Mouse (Mus musculus) midbrain, embryonic 15.5 days (tissue): ENCODE results near the gene Cyp4a12b. TPM values are rescaled to one million over a fixed set of nuclear protein-coding genes. Genes with fewer than 3 reads are reported as not detected.
"Not testable (repeated sequence)": the region's sequence is repeated elsewhere in the genome, so short reads cannot be mapped to it uniquely, and the experiment has no call there.

Experiments
- ATAC-seq: fragments of 200-750 bp; cut with Nextera tagmentation; replicated peaks from 2 replicates; pipeline ENCODE4 v1.8.0; 2017; ENCODE audit warnings: moderate TSS enrichment
- H3K27ac ChIP-seq: fragments of 300-500 bp; sonication (generic); 2 replicates; pipeline ENCODE4 v1.5.1; 2015; ENCODE audit warnings: mild to moderate bottlenecking, inconsistent platforms
- H3K27me3 ChIP-seq: fragments of 300-500 bp; sonication (generic); replicated peaks from 2 replicates; pipeline ENCODE4 v1.6.1; 2015; ENCODE audit warnings: inconsistent platforms
- H3K36me3 ChIP-seq: fragments of 300-500 bp; sonication (generic); replicated peaks from 2 replicates; pipeline ENCODE4 v1.6.1; 2015; ENCODE audit warnings: inconsistent platforms
- H3K4me1 ChIP-seq: fragments of 300-500 bp; sonication (generic); 2 replicates; pipeline ENCODE4 v1.6.1; 2015; ENCODE audit warnings: inconsistent platforms
- H3K4me2 ChIP-seq: fragments of 300-500 bp; sonication (generic); 2 replicates; pipeline ENCODE4 v1.6.1; 2015; ENCODE audit warnings: inconsistent platforms, mild to moderate bottlenecking, moderate library complexity
- H3K4me3 ChIP-seq: fragments of 300-500 bp; sonication (generic); 2 replicates; pipeline ENCODE4 v1.5.1; 2015; ENCODE audit warnings: mild to moderate bottlenecking, inconsistent platforms
- H3K9ac ChIP-seq: fragments of 300-500 bp; sonication (generic); 2 replicates; pipeline ENCODE4 v1.6.1; 2015; ENCODE audit warnings: mild to moderate bottlenecking, inconsistent platforms
- H3K9me3 ChIP-seq: fragments of 300-500 bp; sonication (generic); 2 replicates; pipeline ENCODE4 v1.6.1; 2016; ENCODE audit warnings: inconsistent platforms
- WGBS: fragments of 180-500 bp; shearing (Covaris S2); methylation state at CpG from one replicate; pipeline ENCODE4 v1.1.7; 2015; ENCODE audit warnings: mixed read lengths; 5-methylcytosine and 5-hydroxymethylcytosine counted together
- polyA plus RNA-seq: library from polyadenylated mRNA; unstranded; fragments of >200 nt; fragmentation: Nextera tagmentation; extraction: Ambion mirVana; gene quantifications from 2 replicates; pipeline ENCODE4 v1.2.1, GENCODE M21; 2015

Gene Cyp4a12b
- not detected in 2 replicates for polyA plus RNA-seq

- H3K9me3 ChIP-seq, H3K4me2 ChIP-seq, H3K27ac ChIP-seq, H3K4me3 ChIP-seq, H3K9ac ChIP-seq, ATAC-seq, H3K36me3 ChIP-seq, H3K4me1 ChIP-seq, H3K27me3 ChIP-seq: not testable (repeated sequence)
Observed at GRCm38 (mm10) chr4:115411324-115411723, at the start of gene Cyp4a12b. Gene Cyp4a12b, plus strand, starts transcription at chr4:115411624.

- not testable (repeated sequence) for H3K4me2 ChIP-seq, H3K27ac ChIP-seq, H3K9me3 ChIP-seq, H3K36me3 ChIP-seq, ATAC-seq, H3K9ac ChIP-seq, H3K4me3 ChIP-seq, H3K4me1 ChIP-seq, H3K27me3 ChIP-seq
- 89% methylated on average over 3 of the region's 3 CpGs for WGBS
Observed at GRCm38 (mm10) chr4:115365624-115366023, 45.8 kb upstream of the Cyp4a12b start.

DNA sequence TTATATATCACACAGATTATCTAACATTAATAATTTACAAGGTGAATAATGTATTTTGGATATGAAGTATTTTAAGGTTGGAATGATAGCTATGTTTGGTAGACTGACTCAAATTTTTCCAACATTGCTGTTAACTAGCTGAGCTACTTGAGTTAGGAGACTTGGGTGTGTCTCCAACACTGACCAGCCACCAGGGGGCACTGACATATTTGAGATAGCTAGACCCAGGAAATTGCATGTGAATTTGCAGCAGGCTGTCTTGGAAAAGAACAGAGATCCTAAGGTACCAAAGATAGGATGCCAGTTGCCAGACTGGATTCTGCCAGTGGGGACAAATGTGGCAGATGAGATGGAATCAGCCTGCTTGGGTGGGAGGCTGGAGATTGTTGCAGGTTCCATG lies 43.4 kb upstream of the Cyp4a12b start:
- H3K4me2 ChIP-seq, H3K9me3 ChIP-seq, H3K9ac ChIP-seq, H3K36me3 ChIP-seq, H3K27me3 ChIP-seq, H3K27ac ChIP-seq, ATAC-seq, H3K4me3 ChIP-seq, H3K4me1 ChIP-seq: not testable (repeated sequence)

GRCm38 (mm10) chr4:115396256-115396655 lies 15.2 kb upstream of the Cyp4a12b start:
- whole genome bisulfite sequencing: 84% methylated on average over 2 of the region's 2 CpGs

DNA sequence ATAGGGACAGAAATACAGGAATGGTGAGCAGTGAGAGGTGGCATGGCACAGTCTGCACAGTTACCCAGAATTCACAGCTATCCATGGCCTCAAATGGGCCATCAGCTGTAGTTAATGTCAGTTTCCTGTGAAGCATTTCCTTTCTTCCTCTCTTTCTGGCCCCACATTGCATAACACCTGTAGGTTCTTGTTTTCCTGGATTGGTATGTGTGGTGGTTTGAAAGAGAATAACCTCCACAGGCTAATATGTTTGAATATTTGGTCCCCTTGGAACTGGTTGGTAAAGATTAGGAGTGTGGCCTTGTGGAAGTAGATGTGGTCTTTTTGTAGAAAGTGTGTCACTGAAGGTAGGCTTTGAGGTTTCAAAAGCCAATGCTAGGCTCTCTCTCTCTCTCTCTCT lies 14.5 kb upstream of the Cyp4a12b start:
- not testable (repeated sequence) for H3K9ac ChIP-seq, H3K4me3 ChIP-seq, ATAC-seq, H3K4me2 ChIP-seq, H3K9me3 ChIP-seq, H3K36me3 ChIP-seq, H3K27me3 ChIP-seq, H3K27ac ChIP-seq, H3K4me1 ChIP-seq

More at GRCm38 (mm10) chr4:115396256-115396655, 15.2 kb upstream of the Cyp4a12b start:
- not testable (repeated sequence) for H3K27ac ChIP-seq, H3K4me3 ChIP-seq, H3K27me3 ChIP-seq, ATAC-seq, H3K36me3 ChIP-seq, H3K9me3 ChIP-seq, H3K4me1 ChIP-seq, H3K4me2 ChIP-seq, H3K9ac ChIP-seq

- Histone ChIP-seq H3K4me2 (no peak overlapping the region), H3K4me3 (no peak overlapping the region), H3K27me3 (no peaks in the 10 kb centered on the region), H3K9me3 (no peaks in the 10 kb centered on the region), H3K4me1 (no peaks in the 10 kb centered on the region), H3K27ac (no peak overlapping the region), H3K36me3 (no peaks in the 10 kb centered on the region), H3K9ac (no peak overlapping the region)
- no peak for ATAC-seq
- 65% methylated on average over 3 of the region's 3 CpGs for WGBS
Observed at GRCm38 (mm10) chr4:115450577-115451137, 39.2 kb downstream of the Cyp4a12b start.

GRCm38 (mm10) chr4:115452304-115452703 lies 40.9 kb downstream of the Cyp4a12b start, which contains the start of gene Cyp4a30b:
Gene Cyp4a30b, plus strand, starts transcription at chr4:115452604.
- Histone ChIP-seq H3K9ac (no peak within 1 kb of the TSS), H3K36me3 (no peaks in the 10 kb centered on the region), H3K27me3 (no peaks in the 10 kb centered on the region), H3K4me1 (no peaks in the 10 kb centered on the region), H3K9me3 (no peaks in the 10 kb centered on the region), H3K4me3 (no peak within 1 kb of the TSS), H3K4me2 (no peak within 1 kb of the TSS), H3K27ac (no peak within 1 kb of the TSS)
- ATAC-seq: no peak
- WGBS: 80% methylated on average over 3 of the region's 3 CpGs

- H3K27ac ChIP-seq, H3K4me2 ChIP-seq, H3K4me3 ChIP-seq, H3K36me3 ChIP-seq, H3K4me1 ChIP-seq, ATAC-seq, H3K9ac ChIP-seq, H3K9me3 ChIP-seq, H3K27me3 ChIP-seq: not testable (repeated sequence)
- WGBS: 76% methylated on average over 3 of the region's 3 CpGs
Observed at GRCm38 (mm10) chr4:115473585-115473984, 62.2 kb downstream of the Cyp4a12b start.

DNA sequence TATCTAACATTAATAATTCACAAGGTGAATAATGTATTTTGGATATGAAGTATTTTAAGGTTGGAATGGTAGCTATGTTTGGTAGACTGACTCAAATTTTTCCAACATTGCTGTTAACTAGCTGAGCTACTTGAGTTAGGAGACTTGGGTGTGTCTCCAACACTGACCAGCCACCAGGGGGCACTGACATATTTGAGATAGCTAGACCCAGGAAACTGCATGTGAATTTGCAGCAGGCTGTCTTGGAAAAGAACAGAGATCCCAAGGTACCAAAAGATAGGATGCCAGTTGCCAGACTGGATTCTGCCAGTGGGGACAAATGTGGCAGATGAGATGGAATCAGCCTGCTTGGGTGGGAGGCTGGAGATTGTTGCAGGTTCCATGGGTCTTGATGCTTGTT lies 64.6 kb downstream of the Cyp4a12b start:
- not testable (repeated sequence) for H3K9ac ChIP-seq, ATAC-seq, H3K4me2 ChIP-seq

DNA sequence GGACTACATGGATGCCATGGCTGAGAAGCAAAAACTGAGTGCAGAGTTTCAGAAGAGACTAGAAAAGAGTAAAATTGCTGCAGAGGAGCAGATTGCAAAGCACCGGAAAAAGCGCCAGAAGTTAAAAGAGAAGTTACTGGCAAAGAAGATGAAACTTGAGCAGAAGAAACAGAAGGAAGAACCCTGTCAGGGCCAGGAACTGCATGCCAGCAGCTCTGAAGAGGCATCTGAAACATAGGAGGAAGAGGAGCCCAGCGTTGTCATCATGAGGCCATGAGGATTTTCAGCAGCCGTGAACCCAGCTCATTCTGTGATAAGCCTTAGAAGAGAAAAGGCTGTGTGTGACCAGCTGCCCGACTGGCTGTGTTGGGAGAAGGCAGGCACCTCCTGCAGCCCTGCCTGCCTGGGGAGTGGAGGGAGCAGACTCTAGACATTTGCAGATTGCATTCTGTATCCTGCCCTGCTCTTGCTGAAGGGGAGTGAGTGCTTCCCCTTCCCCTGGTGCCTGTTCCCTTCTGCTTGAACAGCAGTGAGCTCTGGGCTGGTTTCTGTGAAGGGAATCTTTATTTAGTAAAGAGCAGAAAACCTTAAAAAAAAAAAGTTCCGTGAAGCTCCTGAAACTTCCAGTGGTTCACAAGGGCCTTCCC lies 69.7 kb downstream of the Cyp4a12b start:
- Histone ChIP-seq H3K36me3 (no peaks in the 10 kb centered on the region), H3K4me3 (no peak overlapping the region), H3K27ac (no peak overlapping the region), H3K9ac (no peak overlapping the region), H3K9me3 (no peaks in the 10 kb centered on the region), H3K4me1 (no peaks in the 10 kb centered on the region), H3K4me2 (no peak overlapping the region), H3K27me3 (no peaks in the 10 kb centered on the region)
- ATAC-seq: no peak
- WGBS: 73% methylated on average over 6 of the region's 6 CpGs

More for the DNA sequence above, 64.6 kb downstream of the Cyp4a12b start:
- H3K27ac ChIP-seq, H3K4me1 ChIP-seq, H3K27me3 ChIP-seq, H3K36me3 ChIP-seq, H3K9me3 ChIP-seq, H3K4me3 ChIP-seq: not testable (repeated sequence)

Other genes with a start within 250 kb of the Cyp4a12b start
- gene Cyp4a29, start 169.5 kb upstream of the Cyp4a12b start, polyA plus RNA-seq: not detected in 2 replicates
- gene Cyp4a12a, start 112.6 kb upstream of the Cyp4a12b start, polyA plus RNA-seq: not detected in 2 replicates
- gene Cyp4a30b, start 41.0 kb downstream of the Cyp4a12b start, polyA plus RNA-seq: not detected in 2 replicates
- not detected in 2 replicates for gene Cyp4a14, start 84.5 kb downstream of the Cyp4a12b start, polyA plus RNA-seq
- not detected in 2 replicates for gene Cyp4a10, start 106.6 kb downstream of the Cyp4a12b start, polyA plus RNA-seq
- gene Cyp4a31, start 152.0 kb downstream of the Cyp4a12b start, polyA plus RNA-seq: not detected in 2 replicates
- not detected in 2 replicates for gene Cyp4a32, start 189.3 kb downstream of the Cyp4a12b start, polyA plus RNA-seq
- gene Cyp4b1, start 236.1 kb downstream of the Cyp4a12b start, polyA plus RNA-seq: 0.54 and 0.93 TPM in 2 replicates